Mouse (Mus musculus): ENCODE measurements around the gene Csn1s2b. TPM values are rescaled to one million over a fixed set of nuclear protein-coding genes. Genes with fewer than 3 reads are reported as not detected.

Gene Csn1s2b
- total and polyA plus RNA-seq, 3 experiments, result not detected

DNA sequence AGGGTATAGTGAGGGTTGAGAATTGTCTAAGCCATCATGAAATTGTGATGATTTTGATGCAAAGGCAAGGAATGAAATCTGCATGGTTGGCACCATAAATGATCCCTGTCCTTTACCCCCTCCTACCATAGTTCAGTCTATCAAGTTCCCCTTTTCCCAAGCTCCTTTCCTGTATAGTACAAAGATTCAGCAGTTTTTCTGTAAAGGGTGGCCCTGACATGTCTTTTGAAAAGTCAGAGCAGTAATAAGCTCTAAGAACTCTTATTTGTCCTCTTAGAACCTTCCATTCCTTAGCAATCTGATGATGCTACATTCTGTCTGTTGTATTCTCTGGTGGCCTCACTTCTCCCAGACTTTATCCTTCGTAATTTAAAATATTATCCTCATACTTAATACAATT, 17.5 kb downstream of the Csn1s2b start, which contains the start of gene Prr27:
TSS of gene Prr27 (plus strand) at position 301 of the 400 bp plus-strand sequence.
- Histone ChIP-seq H3K27me3 (replicated peaks) (no peaks in the 10 kb centered on the region), H3K9ac (ENCODE audit: insufficient read depth, low read depth) (no peak within 1 kb of the TSS), H3K79me2 (replicated peaks; ENCODE audit: control insufficient read depth, extremely low read depth, insufficient read depth, poor library complexity, severe bottlenecking) (no peaks in the 10 kb centered on the region), H3K36me3 (replicated peaks in 1 of 2; ENCODE audit: control insufficient read depth in 1 of 2, insufficient read depth in 1 of 2, low read length in 1 of 2) (no peaks in the 10 kb centered on the region), H3K4me3 (replicated peaks in 1 of 3; ENCODE audit: low read depth in 2 of 3, low read length in 2 of 3, poor library complexity in 1 of 3) (no peak within 1 kb of the TSS), H3K9me3 (replicated peaks; ENCODE audit: low read length) (no peaks in the 10 kb centered on the region), H3K27ac (ENCODE audit: insufficient read depth, low read depth) (no peak within 1 kb of the TSS), H3K4me1 (ENCODE audit: control insufficient read depth in 1 of 2, insufficient read depth in 2 of 2) (no peaks in the 10 kb centered on the region), H3K4me2 (ENCODE audit: insufficient read depth, low read depth, poor library complexity, severe bottlenecking) (no peak within 1 kb of the TSS)
- in situ Hi-C loops (cut with MboI; ENCODE audit: low pct_ligation_motif_present, low pct_unique_long_range_greater_than_20kb, low sequenced_read_pairs), result no loop called here
- TF ChIP-seq HCFC1 (IDR thresholded peaks at IDR 0.05; ENCODE audit: low read depth, low read length) (no peak), CHD1 (IDR thresholded peaks at IDR 0.05; ENCODE audit: low read depth, low read length) (no peak), SMC3 (IDR thresholded peaks at IDR 0.05; ENCODE audit: low read depth, low read length) (no peak), E2F4 (IDR thresholded peaks at IDR 0.05; ENCODE audit: insufficient replicate concordance, low read depth, low read length) (no peak), KAT2A (IDR thresholded peaks at IDR 0.05; ENCODE audit: insufficient replicate concordance, low read length) (no peak), BHLHE40 (IDR thresholded peaks at IDR 0.05; ENCODE audit: low read depth, low read length) (no peak), MEF2A (IDR thresholded peaks at IDR 0.05; ENCODE audit: borderline replicate concordance, low read depth, low read length) (no peak), JUN (IDR thresholded peaks at IDR 0.05; ENCODE audit: insufficient read depth, low read depth, low read length) (no peak), POLR2A (IDR thresholded peaks at IDR 0.05; ENCODE audit: low read depth, low read length) (no peak), NELFE (IDR thresholded peaks at IDR 0.05; ENCODE audit: low read depth, low read length) (no peak), TCF12 (IDR thresholded peaks at IDR 0.05; ENCODE audit: low read depth, low read length) (no peak), PAX5 (IDR thresholded peaks at IDR 0.05; ENCODE audit: low read length) (no peak), MAZ (IDR thresholded peaks at IDR 0.05; ENCODE audit: low read depth, low read length) (no peak), ZKSCAN1 (IDR thresholded peaks at IDR 0.05; ENCODE audit: borderline replicate concordance, low read depth, low read length) (no peak), ETS1 (conservative IDR thresholded peaks at IDR 0.05; ENCODE audit: low read depth, low read length) (no peak)
- no peak for DNase-seq (ENCODE audit: extremely low read depth)
- dilution Hi-C loops (cut with MboI; ENCODE audit: extremely low pct_ligation_motif_present, extremely low pct_unique_long_range_greater_than_20kb, low sequenced_read_pairs), result no loop called here

DNA sequence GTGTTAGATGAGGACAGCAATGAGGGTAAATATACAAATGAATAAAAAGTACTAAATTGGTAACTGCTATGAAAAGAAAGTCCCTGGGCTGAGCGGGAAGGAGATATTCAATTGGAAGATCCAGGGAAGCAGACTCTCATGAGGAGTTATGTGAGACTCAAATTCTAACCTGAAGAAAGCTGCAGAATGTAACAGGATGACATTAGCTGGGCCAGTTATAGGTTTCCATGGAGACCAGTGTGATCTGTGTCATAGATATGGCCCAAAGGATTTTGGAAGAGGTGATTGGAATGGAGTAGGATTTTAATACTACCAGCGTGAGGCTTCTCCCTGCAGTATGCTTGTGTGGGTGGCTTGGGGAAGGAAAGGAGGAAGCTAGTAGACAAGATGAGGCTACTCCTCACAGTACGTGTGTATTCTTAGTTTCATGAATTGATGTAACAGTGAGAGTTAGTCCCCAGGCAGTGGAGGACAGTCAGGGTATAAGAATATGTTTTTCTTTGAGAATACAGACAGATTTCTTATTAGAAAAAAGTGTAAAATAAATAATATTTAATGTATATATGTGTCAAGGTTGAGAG, 47.3 kb downstream of the Csn1s2b start:
- Histone ChIP-seq H3K27me3 (replicated peaks) (no peaks in the 10 kb centered on the region), H3K9me3 (replicated peaks; ENCODE audit: low read length) (no peaks in the 10 kb centered on the region), H3K4me2 (ENCODE audit: insufficient read depth, low read depth, poor library complexity, severe bottlenecking) (no peak overlapping the region), H3K9ac (ENCODE audit: insufficient read depth, low read depth) (no peak overlapping the region), H3K36me3 (replicated peaks in 1 of 2; ENCODE audit: control insufficient read depth in 1 of 2, insufficient read depth in 1 of 2, low read length in 1 of 2) (no peaks in the 10 kb centered on the region), H3K4me3 (replicated peaks in 1 of 3; ENCODE audit: low read depth in 2 of 3, low read length in 2 of 3, poor library complexity in 1 of 3) (no peak overlapping the region), H3K27ac (ENCODE audit: insufficient read depth, low read depth) (no peak overlapping the region), H3K79me2 (replicated peaks; ENCODE audit: control insufficient read depth, extremely low read depth, insufficient read depth, poor library complexity, severe bottlenecking) (no peaks in the 10 kb centered on the region), H3K4me1 (ENCODE audit: control insufficient read depth in 1 of 2, insufficient read depth in 2 of 2) (no peaks in the 10 kb centered on the region)
- dilution Hi-C loops (cut with MboI; ENCODE audit: extremely low pct_ligation_motif_present, extremely low pct_unique_long_range_greater_than_20kb, low sequenced_read_pairs) (no loop called here), in situ Hi-C loops (cut with MboI; ENCODE audit: low pct_ligation_motif_present, low pct_unique_long_range_greater_than_20kb, low sequenced_read_pairs) (no loop called here)
- TF ChIP-seq MAFK (IDR thresholded peaks at IDR 0.05; ENCODE audit: insufficient replicate concordance, low read length), result no peak
- no peak for TF ChIP-seq POLR2A (IDR thresholded peaks at IDR 0.05; ENCODE audit: low read depth, low read length)
- DNase-seq (ENCODE audit: extremely low read depth), result no peak
